Mouse (Mus musculus): ENCODE data around the gene Upf3a. TPM values are rescaled to one million over a fixed set of nuclear protein-coding genes. Genes with fewer than 3 reads are reported as not detected.

Upf3a gene
- total RNA-seq, 2 experiments from 2014 or later = 35.6 to 35.7 TPM

Other genes starting within 250 kb of the Upf3a start
- not detected for gene 1700029H14Rik, start 223.2 kb upstream of the Upf3a start, total RNA-seq (2021)
- gene Rasa3, start 108.0 kb upstream of the Upf3a start, total RNA-seq (2021) = 10 to 100 TPM; 62.4 to 69.7 TPM
- 1 to 10 TPM; 1.1 to 1.3 TPM for gene Cfap97d2, start 79.7 kb upstream of the Upf3a start, total RNA-seq (2021)
- 10 to 100 TPM; 57.6 to 60.0 TPM for gene Cdc16, start 27.9 kb upstream of the Upf3a start, total RNA-seq (2021)
- not detected for gene AF366264, start 52.8 kb downstream of the Upf3a start, total RNA-seq (2021)
- gene Champ1, start 84.0 kb downstream of the Upf3a start, total RNA-seq (2021) = 10 to 100 TPM; 27.0 to 27.3 TPM
- gene Coprs, start 104.7 kb downstream of the Upf3a start, total RNA-seq (2021) = 10 to 100 TPM; 30.5 to 38.3 TPM

All from layer of hippocampus, postnatal 36 days (tissue).